Mouse (Mus musculus) ES-E14 (cell line): ENCODE results near the gene Canx.

Experiments
- CHD2 ChIP-seq: IDR thresholded peaks from 2 replicates; pipeline ENCODE4 v1.6.1; 2014; ENCODE audit warnings: mild to moderate bottlenecking, low read depth, low read length, inconsistent platforms
- ZC3H11A ChIP-seq: IDR thresholded peaks from 2 replicates; pipeline ENCODE4 v1.6.1; 2012; ENCODE audit warnings: low read depth, mild to moderate bottlenecking, inconsistent platforms, low read length, borderline replicate concordance

- no peak for TF ChIP-seq CHD2
- TF ChIP-seq ZC3H11A: no peak
Observed at GRCm38 (mm10) chr11:50374286-50375015, 49.0 kb upstream of the Canx start.
